Mouse (Mus musculus): ENCODE results near the gene Olfr741. TPM values are rescaled to one million over a fixed set of nuclear protein-coding genes. Genes with fewer than 3 reads are reported as not detected.

Gene Olfr741
- not detected for total RNA-seq (2021)

GRCm38 (mm10) chr14:50472438-50472837 is at the start of gene Olfr741:
TSS of gene Olfr741 (plus strand) at chr14:50472738.
- intact Hi-C loops (cut with DNase I), result no loop called here
- no peak for DNase-seq

GRCm38 (mm10) chr14:50445245-50445644 is 27.3 kb upstream of the Olfr741 start, which contains the start of gene Olfr740:
TSS of gene Olfr740 (plus strand) at chr14:50445545.
- intact Hi-C loops (cut with DNase I), result no loop called here
- DNase-seq, result no peak

- DNase-seq, result no peak
- intact Hi-C loops (cut with DNase I), result no loop called here
Measured at GRCm38 (mm10) chr14:50478406-50478805, 5.9 kb downstream of the Olfr741 start.

GRCm38 (mm10) chr14:50503300-50503699 is 30.8 kb downstream of the Olfr741 start, which contains the start of gene Olfr742:
TSS of gene Olfr742 (plus strand) at chr14:50503600.
- intact Hi-C loops (cut with DNase I), result no loop called here
- no peak for DNase-seq

- intact Hi-C loops (cut with DNase I), result no loop called here
- DNase-seq, result no peak
Measured at GRCm38 (mm10) chr14:50521539-50521938, 49.0 kb downstream of the Olfr741 start, which contains the start of gene Olfr743. TSS of gene Olfr743 (plus strand) at chr14:50521839.

Other genes starting within 250 kb of the Olfr741 start
- gene Olfr731, start 230.9 kb upstream of the Olfr741 start, total RNA-seq (2021), result not detected
- gene Olfr732, start 188.5 kb upstream of the Olfr741 start, total RNA-seq (2021), result not detected
- not detected for gene Olfr733, start 171.2 kb upstream of the Olfr741 start, total RNA-seq (2021)
- gene Olfr734, start 146.0 kb upstream of the Olfr741 start, total RNA-seq (2021), result not detected
- under 1 TPM in 1 of 2 experiments, not detected in 1; 0.08 TPM for gene Olfr735, start 123.9 kb upstream of the Olfr741 start, total RNA-seq (2021)
- not detected for gene Tlr11, start 114.8 kb upstream of the Olfr741 start, total RNA-seq (2021)
- not detected for gene Olfr736, start 91.6 kb upstream of the Olfr741 start, total RNA-seq (2021)
- gene Olfr738, start 65.2 kb upstream of the Olfr741 start, total RNA-seq (2021), result not detected
- gene Olfr739, start 54.1 kb upstream of the Olfr741 start, total RNA-seq (2021), result not detected
- gene Olfr740, start 27.2 kb upstream of the Olfr741 start, total RNA-seq (2021), result not detected
- gene Olfr742, start 30.9 kb downstream of the Olfr741 start, total RNA-seq (2021), result not detected
- not detected for gene Olfr743, start 49.1 kb downstream of the Olfr741 start, total RNA-seq (2021)
- not detected for gene Olfr744, start 142.1 kb downstream of the Olfr741 start, total RNA-seq (2021)
- not detected for gene Olfr745, start 166.7 kb downstream of the Olfr741 start, total RNA-seq (2021)
- gene Olfr746, start 174.3 kb downstream of the Olfr741 start, total RNA-seq (2021), result not detected
- gene Olfr747, start 220.5 kb downstream of the Olfr741 start, total RNA-seq (2021), result not detected
- gene Olfr748, start 234.6 kb downstream of the Olfr741 start, total RNA-seq (2021), result not detected